Mouse (Mus musculus): ENCODE measurements at regions not wholly inside any gene's neighbourhood (a gene's known extent, or its start where the extent isn't known, plus 50 kb on each side); places are given as distances from the start of the nearest gene placed in this dataset.

DNA sequence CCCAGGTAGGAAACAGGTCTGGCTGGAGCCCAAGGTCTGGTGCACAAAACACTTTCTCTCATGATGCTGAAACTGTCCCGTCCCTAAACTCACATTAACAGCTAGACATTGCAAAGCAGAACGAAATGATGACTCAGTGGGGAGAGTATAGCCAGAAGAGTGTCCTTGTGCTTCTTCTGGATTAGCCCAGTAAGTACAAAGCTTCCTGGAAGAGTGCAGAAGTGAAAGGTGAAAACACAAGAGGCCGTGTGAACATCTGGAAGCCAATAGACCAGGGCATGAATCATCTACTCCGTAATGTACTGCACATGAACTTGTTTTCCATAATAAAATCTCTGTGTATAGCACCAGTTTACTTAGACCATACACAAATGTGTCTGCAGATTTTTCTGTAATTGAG lies 194.7 kb upstream of the Gm9747 start:
- no peak for TF ChIP-seq HCFC1 (IDR thresholded peaks at IDR 0.05; ENCODE audit: borderline replicate concordance, insufficient read depth, low read length)
- TF ChIP-seq CHD2 (IDR thresholded peaks at IDR 0.05; ENCODE audit: low read depth, low read length): no peak
